Mouse (Mus musculus): ENCODE data around the gene Gak.

GRCm38 (mm10) chr5:108543516-108544291 is 85.9 kb downstream of the Gak start:
- TF ChIP-seq CTCF (IDR thresholded peaks at IDR 0.05; ENCODE audit: extremely low read depth, insufficient read depth, low read length) = no peak
- TF ChIP-seq POLR2A (IDR thresholded peaks at IDR 0.05; ENCODE audit: extremely low read depth, insufficient read depth, low read length) = no peak
